Comparison of ENCODE assay signal across 37 mouse cellular contexts in the genomic region with DNA sequence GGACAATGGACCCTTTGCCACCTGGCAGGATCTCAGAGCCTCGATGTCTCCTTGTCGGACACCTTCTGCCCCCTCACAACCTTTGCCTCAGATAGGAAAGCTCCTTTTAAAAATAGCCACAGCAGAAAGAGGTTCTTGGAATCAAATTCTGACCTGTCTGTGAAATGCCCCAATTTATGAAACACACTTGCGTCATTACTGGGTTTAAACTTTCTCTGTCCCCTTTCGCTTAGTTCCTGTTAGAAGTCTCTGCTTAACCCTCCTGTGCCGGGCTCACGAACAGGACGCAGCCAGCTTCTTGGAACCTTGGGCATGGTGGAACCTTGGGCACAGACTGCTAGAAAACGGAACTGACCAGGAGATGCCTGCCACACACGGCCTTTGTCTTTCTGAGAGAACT. TPM values are rescaled to one million over a fixed set of nuclear protein-coding genes. Genes with fewer than 3 reads are reported as not detected.
"Had no signal": no experiment of that assay in that cellular context is flagged by ENCODE, and none has a peak within 500 bp of the region (broad histone marks: within the 10 kb centered on the region; RNA-seq: fewer than 3 reads in every experiment).

No protein-coding gene starts in this region.

- H3K4me2 ChIP-seq: heart, embryonic 11.5 days; heart, embryonic 13.5 days; heart, embryonic 15.5 days; hindbrain, embryonic 13.5 days; hindbrain, embryonic 15.5 days; kidney, embryonic 15.5 days; limb, embryonic 13.5 days; limb, embryonic 15.5 days; liver, embryonic 12.5 days had no signal

- H3K4me3 ChIP-seq: gastrocnemius, adult 2 months; heart, adult 2 months; heart, embryonic 13.5 days; heart, embryonic 15.5 days; hindbrain, embryonic 13.5 days; hindbrain, embryonic 15.5 days; kidney, embryonic 15.5 days; limb, embryonic 13.5 days; limb, embryonic 15.5 days; liver, embryonic 12.5 days had no signal

- H3K4me1 ChIP-seq: hindbrain, embryonic 15.5 days; limb, embryonic 15.5 days had no signal

- H3K9ac ChIP-seq: heart, embryonic 13.5 days; heart, embryonic 15.5 days; hindbrain, embryonic 13.5 days; hindbrain, embryonic 15.5 days; kidney, embryonic 15.5 days; limb, embryonic 13.5 days; limb, embryonic 15.5 days; liver, embryonic 12.5 days; liver, embryonic 14.5 days had no signal

- ATAC-seq: hindbrain, postnatal 0 days; intestine, embryonic 16.5 days; liver, embryonic 12.5 days had no signal

- H3K9me3 ChIP-seq: heart, embryonic 15.5 days; hindbrain, embryonic 15.5 days; kidney, embryonic 15.5 days; limb, embryonic 13.5 days; limb, embryonic 15.5 days; liver, embryonic 12.5 days had no signal

- H3K27ac ChIP-seq: gastrocnemius, adult 2 months; heart, adult 2 months; heart, embryonic 13.5 days; heart, embryonic 15.5 days; hindbrain, embryonic 13.5 days; hindbrain, embryonic 15.5 days; hindbrain, postnatal 0 days; kidney, embryonic 15.5 days; kidney, postnatal 0 days; limb, embryonic 13.5 days; limb, embryonic 15.5 days; liver, embryonic 12.5 days; liver, embryonic 14.5 days had no signal

- H3K27me3 ChIP-seq: heart, embryonic 15.5 days had no signal

- DNase-seq: gastrocnemius, adult 2 months; gastrocnemius, postnatal 10 days; gastrocnemius, postnatal 25 days; heart, adult 11 months; heart, adult 2 months; heart, postnatal 14 days; heart, postnatal 36 days; kidney, adult 11 months; kidney, adult 2 months; kidney, adult 9 months; kidney, postnatal 14 days; kidney, postnatal 36 days; layer of hippocampus, adult 9-11 months; layer of hippocampus, postnatal 36 days; left cerebral cortex, postnatal 4 days had no signal

- H3K36me3 ChIP-seq: heart, embryonic 13.5 days; heart, embryonic 15.5 days; hindbrain, embryonic 13.5 days; hindbrain, embryonic 15.5 days; kidney, embryonic 15.5 days; limb, embryonic 13.5 days; limb, embryonic 15.5 days; liver, embryonic 12.5 days had no signal

RNA-seq across cellular contexts. Expression of a gene that starts 8.8 kb away (rescaled TPM):
- total RNA-seq: gastrocnemius, postnatal 10 days; gastrocnemius, postnatal 25 days; hematopoietic stem cell, adult 5-6 weeks; hindbrain, postnatal 0 days; layer of hippocampus, adult 18-20 months; layer of hippocampus, adult 8-10 months; layer of hippocampus, postnatal 14 days; layer of hippocampus, postnatal 36 days; left cerebral cortex, adult 18-20 months; left cerebral cortex, postnatal 10 days; left cerebral cortex, postnatal 4 days had no signal
- polyA plus RNA-seq: heart, adult 2 months; hindbrain, postnatal 0 days; kidney, postnatal 0 days; large intestine, adult 2 months had no signal

RNA-seq across cellular contexts. Expression of a gene that starts 42.3 kb away (rescaled TPM):
- total RNA-seq: hematopoietic stem cell, adult 5-6 weeks; layer of hippocampus, adult 18-20 months; layer of hippocampus, postnatal 14 days; layer of hippocampus, postnatal 36 days; left cerebral cortex, adult 18-20 months; left cerebral cortex, postnatal 10 days; left cerebral cortex, postnatal 25 days; left cerebral cortex, postnatal 4 days had no signal
- polyA plus RNA-seq: heart, embryonic 11.5 days; hindbrain, embryonic 11.5 days; hindbrain, embryonic 13.5 days; hindbrain, embryonic 15.5 days; hindbrain, postnatal 0 days; limb, embryonic 13.5 days had no signal
